Mouse (Mus musculus) gastrocnemius, postnatal 4 days (tissue): Measurements from ENCODE around the gene Mup14. TPM values are rescaled to one million over a fixed set of nuclear protein-coding genes. Genes with fewer than 3 reads are reported as not detected.
"Not testable (repeated sequence)": the region's sequence is repeated elsewhere in the genome, so short reads cannot be mapped to it uniquely, and the experiment has no call there.

Experiments
- DNase-seq, 2 experiments: peaks; one replicate each; pipeline ENCODE4 v3.0.0; 2021 to 2022; ENCODE audit warnings: low spot score in 2 of 2, mixed read lengths in 2 of 2
- long read RNA-seq, 2 experiments: library from polyadenylated mRNA; stranded (forward); transcript quantifications; one replicate each; pipeline ENCODE4 v2.0.0; 2021
- total RNA-seq, 2 experiments: library from RNA; stranded (reverse); gene quantifications; 2 replicates each; pipeline ENCODE4 v1.2.3; 2021

Gene Mup14
- total RNA-seq: not detected
- long read RNA-seq, experiment 1: 0 reads
- long read RNA-seq, experiment 2: 0 reads

GRCm38 (mm10) chr4:61303900-61304299, at the start of gene Mup14:
Mup14 (minus strand) TSS chr4:61304000.
- DNase-seq: not testable (repeated sequence)

- DNase-seq: not testable (repeated sequence)
Measured at GRCm38 (mm10) chr4:61338108-61338507, 34.3 kb upstream of the Mup14 start.

Other genes starting within 250 kb of the Mup14 start
- not detected for gene Mup13, start 75.7 kb downstream of the Mup14 start, total RNA-seq
- not detected for gene Mup15, start 135.7 kb upstream of the Mup14 start, total RNA-seq
- gene Mup16, start 215.5 kb upstream of the Mup14 start, total RNA-seq: not detected